Mouse (Mus musculus) adrenal gland (tissue): ENCODE results near the gene Bola1.
"Not testable (repeated sequence)": the region's sequence is repeated elsewhere in the genome, so short reads cannot be mapped to it uniquely, and the experiment has no call there.

ENCODE experiments used
- intact Hi-C: fragments of 180-260 bp; cut with DNase I; formaldehyde crosslinking; loops from one replicate; pipeline ENCODE4 v1.15.1; 2025

The Bola1 gene

DNA sequence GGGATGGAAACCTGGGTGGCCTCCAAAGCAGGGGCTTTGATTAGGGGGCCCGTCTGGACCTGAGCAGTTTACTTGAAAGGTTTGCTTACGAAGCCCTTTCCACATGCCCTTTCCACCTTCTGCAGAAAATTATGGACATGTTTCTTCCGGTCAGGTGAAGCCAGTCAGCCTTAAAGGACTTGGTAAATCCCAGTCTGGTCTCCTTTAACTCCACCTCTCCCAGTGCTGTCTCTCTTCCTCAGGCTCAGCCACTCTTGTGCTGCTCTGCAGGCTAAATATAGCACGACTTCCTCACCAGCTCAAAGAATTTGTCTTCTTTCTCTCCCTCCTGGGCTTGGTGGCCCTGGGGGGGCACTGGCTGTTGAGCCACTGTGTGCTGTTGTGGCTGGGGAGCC is 37.1 kb downstream of the Bola1 start:
- intact Hi-C loops, result no loop called here

DNA sequence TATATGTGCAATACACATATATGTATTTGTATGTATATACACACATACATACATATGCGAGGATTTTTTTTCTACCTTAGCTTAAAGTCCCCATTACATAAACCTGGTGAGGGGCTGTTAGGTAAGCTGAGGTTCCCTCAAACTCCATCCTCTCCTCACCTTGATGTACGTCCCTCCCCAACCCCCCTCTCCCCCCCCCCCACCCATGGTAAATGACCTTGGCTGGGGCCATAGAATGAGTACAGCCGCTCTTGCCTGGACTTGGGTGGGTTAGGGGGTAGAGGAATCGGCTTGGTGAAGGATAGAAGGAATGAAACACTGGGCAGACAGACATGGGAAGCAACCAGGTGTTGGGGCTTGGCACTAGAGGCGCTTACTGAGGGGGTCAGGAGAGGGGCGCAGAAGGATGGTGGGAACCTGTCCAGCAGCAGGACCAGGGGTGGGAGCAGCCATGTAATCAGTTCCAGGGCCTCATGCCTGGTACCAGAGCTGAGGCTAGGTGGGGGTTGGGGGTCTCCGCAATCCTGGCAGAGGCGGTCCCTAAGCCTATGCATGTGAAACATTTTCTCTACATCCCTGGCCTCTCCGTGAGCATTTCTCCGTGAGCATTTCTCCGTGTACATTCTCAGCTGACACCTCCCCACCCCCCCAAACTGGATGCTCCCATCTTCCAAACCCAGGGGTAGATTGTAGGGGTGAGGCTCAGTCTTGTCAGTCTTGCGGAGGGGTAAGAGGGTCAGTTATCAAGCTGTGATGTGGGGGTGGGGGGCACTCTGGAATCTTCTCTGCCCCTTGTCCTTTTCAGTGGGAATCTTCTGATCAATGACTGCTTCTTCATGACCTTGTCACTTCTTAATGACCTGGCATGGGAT is 37.8 kb downstream of the Bola1 start:
- intact Hi-C loops, result no loop called here

DNA sequence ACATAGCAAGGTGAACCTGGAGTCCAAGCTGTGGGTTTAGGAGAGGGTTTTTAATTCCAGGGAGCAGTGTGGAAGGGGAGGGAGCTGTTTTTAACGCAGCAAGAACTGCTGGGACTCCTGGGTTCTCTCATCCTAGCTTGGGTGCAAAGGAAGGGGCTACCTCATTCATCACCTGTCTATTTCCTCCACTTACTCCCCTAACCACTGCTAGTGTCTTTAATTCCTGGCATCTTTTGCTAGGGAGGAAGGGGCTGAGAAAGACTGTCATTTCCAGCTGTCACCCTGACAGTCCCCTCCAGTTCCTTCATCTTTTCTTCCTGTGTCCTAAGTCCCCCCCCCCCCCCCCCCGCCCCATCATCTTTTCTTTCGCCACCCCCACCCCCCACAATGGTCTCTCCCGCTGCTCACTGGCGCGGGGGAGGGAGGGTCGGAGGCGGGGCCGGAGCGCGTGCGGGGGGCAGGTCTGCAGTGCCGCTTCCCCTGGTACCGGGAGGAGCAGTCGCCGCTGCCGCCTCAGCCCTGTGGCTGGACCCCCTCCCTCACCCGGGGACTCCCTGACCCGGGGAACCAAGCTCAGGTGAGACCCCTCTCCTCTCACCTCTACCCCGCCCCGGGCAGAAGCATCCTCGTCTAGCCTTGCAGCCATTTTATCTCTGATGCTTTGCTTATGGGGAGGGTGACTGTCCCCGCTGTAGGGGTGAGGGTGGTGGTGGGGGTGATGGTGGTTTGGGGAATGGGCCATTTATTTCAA is 38.6 kb downstream of the Bola1 start, which contains the start of gene Sv2a:
TSS of gene Sv2a (plus strand) at position 425 of the 751 bp plus-strand sequence.
- intact Hi-C loops, result no loop called here

DNA sequence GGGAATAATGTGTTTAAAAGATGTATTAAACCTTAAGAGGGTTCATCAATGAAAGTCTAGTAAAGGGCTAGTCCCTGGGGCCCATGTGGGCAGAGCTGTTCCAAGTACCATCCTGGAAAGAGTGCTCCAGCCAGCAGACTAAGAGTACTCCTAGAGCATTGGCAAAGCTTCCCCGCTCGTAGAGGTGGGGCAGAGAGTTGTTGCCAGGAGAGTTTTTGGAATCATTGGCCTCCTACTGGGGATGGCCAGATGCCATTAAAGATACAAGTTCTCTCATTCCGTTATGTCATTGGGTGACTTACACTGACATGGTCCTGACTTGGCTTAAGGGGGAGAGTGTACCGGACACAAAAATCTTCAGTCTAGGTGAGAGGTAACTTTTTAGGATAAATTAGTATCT is 40.0 kb downstream of the Bola1 start:
- intact Hi-C loops, result no loop called here

DNA sequence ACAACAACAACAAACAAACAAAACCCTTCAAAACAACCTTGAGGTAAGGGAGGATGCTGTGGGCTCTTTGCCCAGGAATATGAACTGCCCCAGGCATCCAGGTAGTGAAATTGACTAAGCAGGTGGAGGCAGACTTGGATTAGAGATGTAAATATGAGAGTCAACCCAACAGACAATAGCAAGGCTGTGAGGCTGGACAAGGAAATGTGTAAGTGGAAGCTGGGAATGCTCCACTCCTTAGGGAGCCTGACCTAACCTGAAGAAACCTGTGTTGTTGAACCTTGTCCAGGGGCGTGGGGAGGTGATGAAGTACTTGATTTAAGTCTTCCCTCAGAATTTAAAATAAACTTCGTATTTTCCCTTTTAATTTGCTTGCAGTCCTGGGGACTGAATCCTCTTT is 40.6 kb downstream of the Bola1 start:
- intact Hi-C loops, result no loop called here

DNA sequence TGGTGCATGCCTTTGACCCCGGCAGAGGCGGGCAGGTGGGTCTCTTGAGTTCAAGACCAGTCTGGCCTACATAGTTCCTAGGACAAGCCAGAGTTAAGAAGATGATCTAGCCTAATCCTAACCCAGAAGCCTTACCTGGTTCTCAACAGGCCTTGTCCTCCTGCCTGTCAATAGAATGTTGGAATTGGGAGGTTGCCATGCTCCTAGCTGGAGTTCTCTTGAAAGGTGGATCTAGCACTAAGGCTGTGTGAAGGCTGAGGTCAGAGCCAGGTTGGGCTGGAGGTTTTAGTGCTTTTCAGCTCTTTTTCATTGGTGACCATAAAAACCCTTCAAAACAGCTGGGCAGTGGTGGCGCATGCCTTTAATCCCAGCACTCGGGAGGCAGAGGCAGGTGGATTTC is 41.1 kb downstream of the Bola1 start:
- intact Hi-C loops, result no loop called here

DNA sequence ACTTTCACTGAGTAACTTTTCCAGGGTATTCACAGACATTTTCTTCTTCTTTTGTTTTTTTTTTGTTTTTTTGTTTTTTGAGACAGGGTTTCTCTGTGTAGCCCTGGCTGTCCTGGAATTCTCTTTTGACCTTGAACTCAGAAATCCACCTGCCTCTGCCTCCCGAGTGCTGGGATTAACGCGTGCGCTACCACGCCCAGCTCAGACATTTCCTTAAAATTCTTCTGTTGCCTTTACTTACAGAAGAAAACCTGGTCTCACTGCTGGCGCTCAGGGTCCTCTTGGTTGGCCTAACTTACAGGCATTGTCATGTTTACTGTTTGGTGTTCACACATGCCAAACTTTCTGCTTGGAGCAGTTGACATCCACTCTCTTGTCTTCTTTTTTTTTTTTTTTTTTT is 44.3 kb downstream of the Bola1 start:
- intact Hi-C loops, result no loop called here

DNA sequence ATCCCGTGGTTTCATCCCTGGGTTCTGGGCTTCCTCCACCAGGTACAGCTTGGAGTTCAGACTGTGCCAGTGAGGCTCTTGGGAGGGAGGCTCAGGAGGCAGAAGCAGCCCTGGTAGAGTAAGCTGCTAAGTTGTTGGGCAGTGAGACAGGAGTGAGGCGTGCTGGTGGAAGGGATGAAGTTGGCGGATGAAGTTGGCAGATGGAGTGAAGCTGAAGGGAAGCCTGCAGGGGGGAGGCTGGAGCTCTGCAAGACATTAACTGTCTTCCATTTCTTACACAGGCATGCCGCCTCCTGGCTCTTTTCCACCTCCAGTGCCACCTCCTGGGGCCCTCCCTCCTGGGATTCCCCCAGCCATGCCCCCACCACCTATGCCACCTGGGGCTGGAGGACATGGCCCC is 45.5 kb downstream of the Bola1 start:
- intact Hi-C loops, result not testable (repeated sequence)

DNA sequence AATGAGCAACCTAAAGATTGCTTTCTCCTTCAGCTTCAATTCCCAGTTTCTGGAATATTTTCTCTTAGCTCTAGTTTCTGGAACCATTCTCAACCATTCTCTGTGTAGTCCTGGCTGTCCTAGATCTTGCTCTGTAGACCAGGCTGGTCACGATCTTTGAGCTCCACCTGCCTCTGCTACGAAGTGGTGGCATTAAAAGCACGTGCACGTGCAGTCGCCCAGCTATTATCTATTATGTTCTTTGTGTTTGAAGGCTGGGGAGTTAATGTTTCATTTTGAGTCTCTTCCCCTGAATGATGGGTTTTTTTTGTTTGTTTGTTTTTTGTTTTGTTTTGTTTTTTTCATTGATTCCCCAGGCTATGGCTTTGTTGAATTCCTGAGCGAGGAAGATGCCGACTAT is 46.3 kb downstream of the Bola1 start:
- intact Hi-C loops, result no loop called here

DNA sequence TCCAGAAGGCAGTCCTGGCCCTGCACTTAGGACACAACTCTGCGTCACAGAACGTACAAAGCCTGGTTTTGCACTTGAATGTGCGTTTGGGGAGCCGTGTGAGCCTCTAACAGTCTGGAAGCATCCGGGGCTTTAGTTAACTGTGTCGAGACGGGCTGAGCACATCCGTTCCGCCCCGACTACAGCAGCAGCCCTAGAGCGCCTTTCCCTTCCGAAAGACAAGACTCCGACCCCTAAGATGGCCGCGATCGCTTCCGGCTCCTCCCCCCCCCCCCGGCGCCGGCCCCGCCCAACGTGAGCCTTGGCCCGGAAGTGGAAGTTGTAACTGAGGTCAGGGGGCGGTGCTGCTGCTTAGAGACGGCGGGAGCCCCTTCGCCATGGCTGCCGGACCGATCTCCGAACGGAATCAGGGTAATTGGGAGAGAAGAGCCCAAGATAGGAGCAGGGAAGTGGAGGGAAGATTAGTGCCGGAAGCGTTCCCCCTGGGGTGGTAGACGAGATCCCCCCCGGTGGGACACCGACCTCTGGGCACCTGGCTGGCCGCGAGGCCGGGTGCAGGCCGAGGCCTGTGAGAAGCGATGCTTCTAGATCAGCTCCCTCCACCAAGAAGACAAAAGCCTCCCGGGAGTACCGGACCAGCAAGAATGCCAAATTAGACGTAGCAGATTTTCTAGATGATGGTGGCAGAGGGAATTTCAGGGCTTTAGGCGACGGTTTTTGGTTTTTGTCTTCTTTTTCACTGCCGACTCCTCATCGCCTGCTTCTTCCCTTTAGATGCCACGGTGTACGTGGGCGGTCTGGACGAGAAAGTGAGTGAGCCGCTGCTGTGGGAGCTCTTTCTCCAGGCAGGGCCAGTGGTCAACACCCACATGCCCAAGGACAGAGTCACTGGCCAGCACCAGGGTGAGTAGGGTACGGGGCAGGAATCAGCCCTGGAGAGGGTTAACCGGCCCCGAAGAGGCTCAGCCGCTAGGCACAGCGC is 47.0 kb downstream of the Bola1 start, which contains the start of gene Sf3b4:
TSS of gene Sf3b4 (plus strand) at position 136 of the 982 bp plus-strand sequence.
- intact Hi-C loops, result no loop called here

DNA sequence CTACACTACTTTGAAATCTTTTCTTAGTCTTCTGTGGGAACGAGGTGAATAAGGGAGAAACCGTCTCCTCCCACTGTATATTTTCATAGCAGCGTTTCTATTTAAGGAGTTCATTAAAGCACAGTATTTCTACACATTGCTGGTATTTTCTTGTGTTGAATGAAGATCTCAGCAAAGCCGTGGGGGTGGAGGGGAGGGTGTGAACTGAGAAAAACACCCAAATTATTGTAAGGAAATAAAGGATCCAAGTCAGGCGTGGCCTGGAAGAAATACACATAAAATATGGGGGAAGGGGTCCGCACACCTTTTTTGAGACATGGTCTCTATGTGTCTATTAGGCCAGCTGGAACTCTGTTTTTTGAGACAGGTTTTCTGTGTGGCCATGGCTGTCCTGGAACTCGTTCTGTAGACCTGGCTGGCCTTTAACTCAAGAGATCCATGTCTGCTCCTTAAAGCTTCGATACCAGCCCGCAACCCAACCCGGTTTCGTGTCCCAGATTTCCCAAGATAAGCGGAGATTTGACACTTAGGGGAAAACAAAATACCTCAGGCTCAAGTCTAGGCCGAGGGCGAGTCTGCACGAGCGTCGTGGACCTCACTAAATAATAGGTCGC is 47.8 kb downstream of the Bola1 start:
- intact Hi-C loops, result no loop called here

DNA sequence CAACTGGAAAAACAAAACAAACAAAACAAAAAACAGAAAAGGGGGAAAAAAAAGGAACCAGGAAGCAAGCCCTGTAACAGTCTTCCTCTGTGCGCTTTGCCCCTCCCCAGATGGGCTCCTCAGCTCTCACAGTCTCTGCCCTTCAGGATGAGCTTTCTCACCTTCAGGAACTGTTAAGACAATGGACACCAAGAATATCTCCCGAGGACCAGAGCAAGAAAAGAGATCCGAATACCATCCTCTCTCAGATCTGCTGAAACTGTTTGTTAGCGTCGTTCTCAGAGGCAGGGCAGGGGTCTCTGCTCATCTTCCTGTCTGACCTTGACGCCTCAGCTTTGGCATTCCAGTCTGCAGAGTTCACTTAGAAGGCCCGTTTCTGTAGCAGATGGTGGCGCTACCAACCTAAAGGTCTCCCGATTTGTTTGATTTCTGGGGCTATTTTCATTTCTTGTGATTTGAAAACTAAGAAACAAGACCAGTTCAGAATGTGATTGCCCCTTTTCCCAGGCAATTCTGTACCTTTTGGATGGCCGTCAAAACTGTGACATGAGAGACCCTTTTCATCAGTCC is 48.4 kb downstream of the Bola1 start:
- intact Hi-C loops, result no loop called here

DNA sequence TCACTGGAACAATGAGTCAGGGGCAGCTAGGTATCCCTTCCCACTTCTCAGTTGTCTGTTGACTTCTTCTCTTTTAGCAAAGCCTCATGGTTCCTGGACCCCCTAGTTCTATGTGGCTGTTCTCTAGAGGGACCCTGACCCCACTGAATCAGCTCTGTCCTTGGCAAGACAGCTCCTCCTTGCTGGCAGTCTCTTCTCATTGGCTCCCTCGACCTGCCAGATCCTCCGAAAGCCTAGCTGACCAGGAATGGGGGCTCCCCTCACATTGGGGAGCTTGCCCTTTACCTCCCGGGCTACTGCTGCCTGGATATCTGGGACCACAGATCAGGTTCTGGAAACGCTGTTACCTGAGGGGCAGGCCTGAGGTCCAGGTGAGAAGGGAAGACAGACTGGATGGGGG is 49.2 kb downstream of the Bola1 start:
- intact Hi-C loops, result no loop called here

DNA sequence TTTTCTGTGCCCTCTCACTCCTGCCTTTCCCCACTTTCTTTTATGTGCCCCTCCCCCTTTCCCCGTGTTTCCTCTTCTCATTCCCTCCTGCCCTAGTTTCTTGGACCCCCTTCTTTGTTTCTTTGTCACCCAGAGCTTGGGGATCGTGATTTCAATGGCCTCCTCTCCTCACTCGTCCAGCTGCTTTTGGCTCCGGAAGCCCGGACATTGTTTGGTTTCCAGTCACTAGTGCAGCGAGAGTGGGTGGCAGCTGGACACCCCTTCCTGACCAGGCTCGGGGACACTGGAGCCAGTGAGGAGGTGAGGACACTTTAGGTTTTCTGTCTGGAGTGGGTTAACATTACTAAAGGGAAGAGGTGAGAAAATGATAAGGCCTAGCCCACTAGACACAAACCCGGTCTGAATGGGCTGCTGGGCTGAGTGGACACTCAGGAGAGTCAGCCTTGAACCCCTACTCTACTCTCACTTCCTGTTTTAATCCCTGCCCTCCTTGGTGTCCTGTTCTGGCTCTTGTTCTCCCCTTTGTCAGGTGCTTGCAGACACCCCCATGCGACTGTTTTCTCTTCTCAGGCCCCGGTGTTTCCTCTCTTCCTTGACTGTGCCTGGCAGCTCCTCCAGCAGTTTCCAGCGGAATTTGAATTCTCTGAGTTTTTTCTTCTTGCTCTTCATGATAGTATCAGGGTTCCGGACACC is 50.9 kb downstream of the Bola1 start:
- intact Hi-C loops, result no loop called here

DNA sequence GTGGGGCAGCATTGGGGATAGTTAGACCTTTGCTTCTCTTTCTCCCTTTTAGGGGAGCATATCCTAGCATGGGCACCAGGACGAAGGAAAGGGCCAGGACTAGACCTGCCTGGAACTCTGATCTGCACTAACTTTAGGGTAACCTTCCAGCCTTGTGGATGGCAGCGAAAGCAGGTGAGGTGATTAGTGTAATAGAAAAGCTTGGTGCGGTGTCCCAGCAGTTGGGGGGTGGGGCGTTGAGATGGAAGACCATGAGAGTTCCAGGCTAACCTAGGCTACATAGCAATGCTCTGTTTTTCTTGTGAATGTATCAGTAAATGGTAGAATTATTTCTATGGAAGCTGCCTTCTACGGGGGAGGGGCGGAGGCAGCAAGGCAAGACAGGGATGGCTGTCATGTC is 56.5 kb downstream of the Bola1 start:
- intact Hi-C loops, result loop anchor here (5.0 kb wide), 1 partner anchor 54 kb away; the partner anchor contains the start of genes Bola1 and Hist2h2ab

DNA sequence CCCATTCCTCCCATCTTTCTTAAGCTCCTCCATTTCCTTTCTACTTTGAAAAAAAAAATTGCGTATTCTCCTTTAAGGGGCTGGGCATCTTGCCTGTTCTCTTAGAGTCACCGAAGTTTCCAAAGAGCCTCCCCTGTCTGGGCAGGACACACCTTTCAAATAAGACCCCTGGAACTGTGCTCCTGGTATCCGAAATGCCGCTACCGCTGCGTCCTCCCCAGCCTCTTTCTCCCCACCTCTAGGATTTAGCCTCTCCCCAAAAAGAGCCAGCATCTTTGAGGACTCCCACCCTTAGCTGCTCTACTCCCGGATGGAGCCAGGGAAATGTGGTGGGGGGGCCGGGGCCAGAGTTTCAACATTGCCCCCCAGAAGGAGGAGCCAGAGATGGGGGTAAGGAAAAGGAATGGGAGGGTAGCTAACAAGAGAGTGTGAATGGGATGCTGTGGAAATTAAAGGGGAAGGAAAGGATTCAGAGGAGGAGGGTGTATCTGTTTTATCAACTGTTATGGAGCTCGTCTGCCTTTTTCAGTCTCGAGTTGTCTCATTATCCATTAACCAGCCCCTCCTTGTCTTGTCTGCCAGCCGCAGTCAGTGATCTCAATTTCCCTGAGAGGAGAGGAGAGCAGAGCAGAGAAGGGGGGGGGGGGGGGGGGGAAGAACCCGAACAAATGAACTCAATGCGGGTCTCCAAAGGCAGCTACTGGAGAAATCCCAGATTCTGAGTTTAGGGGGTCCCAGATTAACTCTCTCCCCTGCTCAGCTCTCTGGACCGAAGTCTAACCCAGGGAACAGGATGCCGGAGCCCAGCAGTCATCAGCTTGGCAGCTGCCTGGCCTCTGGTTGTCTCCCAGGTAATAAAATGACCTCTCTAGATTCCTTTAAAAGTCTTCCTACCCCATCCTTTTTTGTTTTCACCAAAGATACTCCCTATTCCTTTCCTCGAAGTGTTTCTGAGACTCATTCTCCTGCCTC is 57.4 kb downstream of the Bola1 start, which contains the start of gene Mtmr11:
TSS of gene Mtmr11 (plus strand) at position 136 of the 972 bp plus-strand sequence.
- intact Hi-C loops, result loop anchor here (5.0 kb wide), 1 partner anchor 55 kb away; the partner anchor contains the start of genes Bola1 and Hist2h2ab

DNA sequence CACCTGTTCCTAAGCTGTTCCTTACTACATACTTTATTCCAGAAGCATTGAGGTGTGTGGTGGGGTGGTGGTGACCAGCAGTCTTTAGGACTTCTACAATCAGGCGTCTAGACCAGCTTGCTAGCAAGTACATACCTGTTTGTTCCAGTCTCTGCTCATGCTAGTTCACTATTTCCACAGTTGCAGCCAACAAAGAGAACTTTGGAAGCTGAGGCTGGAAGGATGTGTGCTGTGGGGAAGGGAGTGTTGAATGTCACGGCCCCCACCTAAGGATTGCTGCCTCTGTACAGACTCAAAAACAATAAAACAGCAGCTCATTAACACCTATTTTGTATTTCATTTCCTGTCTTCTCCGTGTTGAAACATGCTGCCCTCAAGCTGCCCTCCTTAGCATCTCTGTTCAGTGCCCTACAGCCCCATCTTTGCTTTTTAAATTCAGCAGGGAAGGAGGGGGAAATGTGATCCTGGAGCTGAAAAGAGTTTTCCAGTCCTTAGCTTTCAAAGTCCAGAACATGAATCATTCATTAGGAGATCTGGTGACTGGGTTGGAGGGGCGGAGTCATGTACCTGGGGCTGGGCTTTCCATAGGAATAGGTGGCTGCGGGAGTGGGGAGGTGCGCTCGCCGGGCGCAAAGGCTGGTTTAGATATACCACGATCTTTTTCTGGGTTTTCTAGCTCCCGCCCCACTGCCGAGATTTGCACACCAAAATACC is 58.5 kb downstream of the Bola1 start:
- intact Hi-C loops, result loop anchor here (5.0 kb wide), 1 partner anchor 56 kb away; the partner anchor contains the start of genes Bola1 and Hist2h2ab
